In the genomic region with DNA sequence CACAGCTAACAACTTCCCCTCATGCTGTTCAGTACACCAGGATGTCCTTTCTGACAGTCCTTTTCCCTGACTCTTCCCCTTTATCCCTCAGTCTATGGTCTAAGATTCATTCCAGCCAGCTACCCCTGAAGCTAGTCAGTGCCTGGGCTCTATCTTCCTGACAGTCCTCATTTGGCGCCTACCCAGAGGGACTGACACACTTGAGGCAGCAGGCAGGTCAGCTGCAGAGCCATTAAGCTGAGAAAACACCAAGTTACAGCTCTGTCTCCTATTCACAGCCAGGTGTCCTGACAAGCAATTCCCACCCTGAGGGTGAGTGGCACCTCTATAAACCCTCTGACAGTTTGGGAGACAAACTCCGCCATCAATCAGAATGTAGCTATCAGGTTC, we compare ENCODE assay signal across 25 mouse cellular contexts. TPM values are rescaled to one million over a fixed set of nuclear protein-coding genes. Genes with fewer than 3 reads are reported as not detected.
A peak's percentile ranks its signal among the peaks of the same experiment; 100 is the strongest.
DNase-seq lines count a peak whose midpoint lies in the region; ATAC-seq and TF ChIP-seq lines count a peak whose summit lies in the region.
"Had no signal": no experiment of that assay in that cellular context is flagged by ENCODE, and none has a peak within 500 bp of the region (broad histone marks: within the 10 kb centered on the region; RNA-seq: fewer than 3 reads in every experiment).

No protein-coding gene starts in this region.

- no peak for DNase-seq in heart, postnatal 14 days
- no peak for DNase-seq in layer of hippocampus, adult 2 months (ENCODE audit: low spot score in 2 of 2)
- no peak for DNase-seq in layer of hippocampus, adult 11-12 months (ENCODE audit: low spot score)
- DNase-seq in right cerebral cortex, postnatal 4 days, result no peak
- DNase-seq: adrenal gland, postnatal 25 days; B cell, adult 2 months; cerebellum, adult 11-12 months; cerebellum, adult 8-10 months; cerebellum, postnatal 36 days; gastrocnemius, postnatal 25 days; heart, adult 18-20 months had no signal

- WGBS in heart, embryonic 12.5 days, result 63% methylated on average over 2 of the region's 2 CpGs
- 87% methylated on average over 2 of the region's 2 CpGs for WGBS in midbrain, embryonic 12.5 days
- 98% methylated on average over 2 of the region's 2 CpGs for WGBS in midbrain, embryonic 15.5 days

- no peak for ATAC-seq in heart, embryonic 12.5 days (ENCODE audit: insufficient number of reproducible peaks, low FRiP score)
- ATAC-seq in midbrain, embryonic 12.5 days (ENCODE audit: low FRiP score, low read depth), result no peak
- no peak for ATAC-seq in midbrain, embryonic 15.5 days (replicated peaks)
- ATAC-seq: activated CD4-positive, CD25-positive, alpha-beta regulatory T cell, adult 4 months; forebrain, embryonic 13.5 days; forebrain, embryonic 16.5 days; intestine, embryonic 15.5 days had no signal

- 0 out of 2 replicates have a peak overlapping the region, but pooled peaks have one; percentile 11 for H3K9ac ChIP-seq in heart, embryonic 12.5 days
- H3K9ac ChIP-seq in midbrain, embryonic 12.5 days (replicated peaks), result no peak overlapping the region
- H3K9ac ChIP-seq in midbrain, embryonic 15.5 days, result no peak overlapping the region
- H3K9ac ChIP-seq: forebrain, embryonic 13.5 days; heart, embryonic 13.5 days; hindbrain, embryonic 14.5 days; intestine, embryonic 15.5 days had no signal

- no peaks in the 10 kb centered on the region for H3K27me3 ChIP-seq in heart, embryonic 12.5 days (replicated peaks)
- H3K27me3 ChIP-seq in midbrain, embryonic 12.5 days, result peaks cover 83% of the 10 kb centered on the region
- 0 out of 2 replicates have a peak, but pooled peaks cover 6% of the 10 kb centered on the region for H3K27me3 ChIP-seq in midbrain, embryonic 15.5 days (replicated peaks)
- H3K27me3 ChIP-seq: forebrain, embryonic 13.5 days; heart, embryonic 13.5 days; intestine, embryonic 15.5 days had no signal

- no peak for TF ChIP-seq CTCF in layer of hippocampus, adult 2 months (conservative IDR thresholded peaks at IDR 0.05)

- H3K4me3 ChIP-seq in heart, embryonic 12.5 days, result no peak overlapping the region
- no peak overlapping the region for H3K4me3 ChIP-seq in layer of hippocampus, adult 2 months
- no peak overlapping the region for H3K4me3 ChIP-seq in midbrain, embryonic 12.5 days
- H3K4me3 ChIP-seq in midbrain, embryonic 15.5 days, result no peak overlapping the region
- H3K4me3 ChIP-seq: forebrain, embryonic 10.5 days; forebrain, embryonic 13.5 days; heart, embryonic 13.5 days; intestine, embryonic 15.5 days had no signal

- H3K4me1 ChIP-seq in heart, embryonic 12.5 days (replicated peaks), result peaks cover 27% of the 10 kb centered on the region
- peaks cover 43% of the 10 kb centered on the region for H3K4me1 ChIP-seq in midbrain, embryonic 12.5 days
- peaks cover 40% of the 10 kb centered on the region for H3K4me1 ChIP-seq in midbrain, embryonic 15.5 days

- peaks cover 6% of the 10 kb centered on the region; the same call in 1 of the 2 replicates for H3K9me3 ChIP-seq in heart, embryonic 12.5 days (replicated peaks)
- H3K9me3 ChIP-seq in midbrain, embryonic 12.5 days, result peaks cover 8% of the 10 kb centered on the region
- H3K9me3 ChIP-seq in midbrain, embryonic 15.5 days, result no peaks in the 10 kb centered on the region
- H3K9me3 ChIP-seq: intestine, embryonic 15.5 days had no signal

- intact Hi-C loops in heart, postnatal 14 days (cut with DNase I), result loop anchor here (5.0 kb wide), 1 partner anchor 383 kb away; no protein-coding TSS in a partner anchor

- H3K36me3 ChIP-seq in heart, embryonic 12.5 days, result peaks cover 90% of the 10 kb centered on the region
- H3K36me3 ChIP-seq in midbrain, embryonic 12.5 days, result peaks cover 66% of the 10 kb centered on the region
- H3K36me3 ChIP-seq in midbrain, embryonic 15.5 days (replicated peaks), result peaks cover 24% of the 10 kb centered on the region

- no peak overlapping the region for H3K27ac ChIP-seq in heart, embryonic 12.5 days (ENCODE audit: poor library complexity, severe bottlenecking)
- peak overlapping the region; percentile 15; the same call in 1 of the 2 replicates for H3K27ac ChIP-seq in layer of hippocampus, adult 2 months
- 0 out of 2 replicates have a peak overlapping the region, but pooled peaks have one; percentile 8 for H3K27ac ChIP-seq in midbrain, embryonic 12.5 days (replicated peaks)
- H3K27ac ChIP-seq in midbrain, embryonic 15.5 days, result no peak overlapping the region
- H3K27ac ChIP-seq: forebrain, embryonic 10.5 days; forebrain, embryonic 13.5 days; heart, embryonic 13.5 days; intestine, embryonic 15.5 days had no signal

- no peak overlapping the region for H3K4me2 ChIP-seq in heart, embryonic 12.5 days
- H3K4me2 ChIP-seq in midbrain, embryonic 12.5 days (replicated peaks), result no peak overlapping the region
- no peak overlapping the region for H3K4me2 ChIP-seq in midbrain, embryonic 15.5 days
- H3K4me2 ChIP-seq: forebrain, embryonic 13.5 days; heart, embryonic 13.5 days; hindbrain, embryonic 14.5 days; intestine, embryonic 15.5 days had no signal

RNA-seq across cellular contexts. Expression of a gene that starts 27.3 kb away (rescaled TPM):
- 0.37 and 0.70 TPM in 2 replicates for polyA plus RNA-seq in heart, embryonic 12.5 days (2016; fragmentation: Nextera tagmentation; extraction: Ambion mirVana)
- under 1 TPM; 0.15 to 0.33 TPM for total RNA-seq in heart, postnatal 14 days (2021)
- under 1 TPM; 0.47 to 0.59 TPM for total RNA-seq in layer of hippocampus, adult 2 months (2021)
- 0.32 and 0.47 TPM in 2 replicates for polyA plus RNA-seq in midbrain, embryonic 12.5 days (2016; fragmentation: Nextera tagmentation; extraction: Ambion mirVana)
- polyA plus RNA-seq in midbrain, embryonic 15.5 days (2015; fragmentation: Nextera tagmentation; extraction: Ambion mirVana), result 1.8 TPM in 2 replicates
- total RNA-seq: gastrocnemius, adult 18-20 months; gastrocnemius, postnatal 25 days; heart, postnatal 25 days; hematopoietic stem cell, adult 5-6 weeks; MEL had no signal
- polyA plus RNA-seq: activated CD4-positive, CD25-positive, alpha-beta regulatory T cell, adult 4 months had no signal

RNA-seq across cellular contexts. Expression of a gene that starts 27.5 kb away (rescaled TPM):
- 18.2 and 19.6 TPM in 2 replicates for polyA plus RNA-seq in heart, embryonic 12.5 days (2016; fragmentation: Nextera tagmentation; extraction: Ambion mirVana)
- 10 to 100 TPM; 22.6 to 31.5 TPM for total RNA-seq in heart, postnatal 14 days (2021)
- total RNA-seq in layer of hippocampus, adult 2 months (2021), result 1 to 10 TPM; 4.7 to 4.9 TPM
- 7.1 TPM in 2 replicates for polyA plus RNA-seq in midbrain, embryonic 12.5 days (2016; fragmentation: Nextera tagmentation; extraction: Ambion mirVana)
- polyA plus RNA-seq in midbrain, embryonic 15.5 days (2015; fragmentation: Nextera tagmentation; extraction: Ambion mirVana), result 9.6 and 11.1 TPM in 2 replicates
- total RNA-seq: hematopoietic stem cell, adult 5-6 weeks had no signal

Comparison
In these comparisons a context has a peak if more than half of its experiments do, and no peak if none do; other contexts are left out.
1. H3K27ac ChIP-seq: peak in layer of hippocampus, adult 2 months (single experiment) and midbrain, embryonic 12.5 days (single experiment); none in heart, embryonic 12.5 days (single experiment) and midbrain, embryonic 15.5 days (single experiment).